Mouse (Mus musculus): ENCODE measurements around the gene Dlgap5. TPM values are rescaled to one million over a fixed set of nuclear protein-coding genes. Genes with fewer than 3 reads are reported as not detected.
A peak's percentile ranks its signal among the peaks of the same experiment; 100 is the strongest.

The Dlgap5 gene
- polyA plus RNA-seq, 1 experiment from 2014 or later: 71.0 TPM

DNA sequence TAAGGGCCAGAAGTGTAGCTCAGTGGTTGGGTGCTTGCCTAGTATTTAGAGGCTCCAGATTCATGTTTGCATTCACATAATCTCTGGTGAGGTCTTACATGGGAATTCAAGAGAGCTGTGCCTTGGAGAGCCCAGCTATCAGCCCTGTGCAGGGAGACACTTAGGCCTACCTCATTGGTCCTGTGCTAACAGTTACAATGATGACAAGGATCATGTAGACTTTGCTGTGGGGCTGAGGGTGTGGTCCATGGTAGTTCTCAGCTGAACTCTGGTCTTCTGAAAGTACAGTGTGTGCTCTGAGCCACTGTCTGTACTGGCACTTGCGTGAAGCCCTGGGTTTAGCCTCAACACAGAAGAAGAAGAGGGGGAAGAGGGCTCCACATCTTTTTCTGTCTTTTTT is 71.5 kb downstream of the Dlgap5 start:
- ATAC-seq (ENCODE audit: insufficient number of reproducible peaks, insufficient read depth, low FRiP score, low TSS enrichment, low read depth): no peak
- Histone ChIP-seq H3K9me3 (no peaks in the 10 kb centered on the region), H3K4me3 (replicated peaks) (no peak overlapping the region), H3K27me3 (no peaks in the 10 kb centered on the region), H3K4me2 (no peak overlapping the region), H3K4me1 (replicated peaks) (no peaks in the 10 kb centered on the region), H3K36me3 (no peaks in the 10 kb centered on the region), H3K27ac (no peak overlapping the region), H3K9ac (replicated peaks) (no peak overlapping the region)
- WGBS: 93% methylated on average over 1 of the region's 1 CpGs

DNA sequence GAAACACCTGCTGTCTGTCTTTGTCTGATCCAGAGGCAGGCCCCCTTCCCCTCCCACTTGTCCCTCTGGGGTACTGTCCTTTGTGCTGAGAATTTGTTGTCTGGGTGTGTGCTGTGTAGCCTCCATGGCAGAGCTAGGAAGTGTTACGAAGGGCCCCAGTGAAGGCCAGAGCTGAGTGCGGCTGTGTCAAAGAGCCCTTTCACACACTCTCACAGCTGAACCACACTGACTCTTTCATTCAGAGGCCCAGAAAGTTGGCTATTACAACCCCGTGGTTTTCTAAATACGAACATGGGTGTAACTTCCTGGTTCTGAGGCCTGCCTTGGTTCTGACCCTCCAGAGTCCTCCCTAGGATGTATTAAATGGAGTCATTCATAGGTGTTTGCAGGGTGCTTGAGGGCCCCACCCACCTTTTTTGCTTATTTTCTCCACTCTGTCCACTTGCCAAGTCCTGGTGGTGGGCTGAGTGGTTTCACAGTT is 76.4 kb downstream of the Dlgap5 start:
- H3K9ac ChIP-seq (replicated peaks): no peak overlapping the region
- H3K27ac ChIP-seq: peak overlapping the region; percentile 47
- no peaks in the 10 kb centered on the region for H3K36me3 ChIP-seq
- no peak for ATAC-seq (ENCODE audit: insufficient number of reproducible peaks, insufficient read depth, low FRiP score, low TSS enrichment, low read depth)
- WGBS: 76% methylated on average over 4 of the region's 4 CpGs
- H3K27me3 ChIP-seq: no peaks in the 10 kb centered on the region
- H3K9me3 ChIP-seq: no peaks in the 10 kb centered on the region
- H3K4me2 ChIP-seq: no peak overlapping the region
- H3K4me1 ChIP-seq (replicated peaks): no peaks in the 10 kb centered on the region
- no peak overlapping the region for H3K4me3 ChIP-seq (replicated peaks)

DNA sequence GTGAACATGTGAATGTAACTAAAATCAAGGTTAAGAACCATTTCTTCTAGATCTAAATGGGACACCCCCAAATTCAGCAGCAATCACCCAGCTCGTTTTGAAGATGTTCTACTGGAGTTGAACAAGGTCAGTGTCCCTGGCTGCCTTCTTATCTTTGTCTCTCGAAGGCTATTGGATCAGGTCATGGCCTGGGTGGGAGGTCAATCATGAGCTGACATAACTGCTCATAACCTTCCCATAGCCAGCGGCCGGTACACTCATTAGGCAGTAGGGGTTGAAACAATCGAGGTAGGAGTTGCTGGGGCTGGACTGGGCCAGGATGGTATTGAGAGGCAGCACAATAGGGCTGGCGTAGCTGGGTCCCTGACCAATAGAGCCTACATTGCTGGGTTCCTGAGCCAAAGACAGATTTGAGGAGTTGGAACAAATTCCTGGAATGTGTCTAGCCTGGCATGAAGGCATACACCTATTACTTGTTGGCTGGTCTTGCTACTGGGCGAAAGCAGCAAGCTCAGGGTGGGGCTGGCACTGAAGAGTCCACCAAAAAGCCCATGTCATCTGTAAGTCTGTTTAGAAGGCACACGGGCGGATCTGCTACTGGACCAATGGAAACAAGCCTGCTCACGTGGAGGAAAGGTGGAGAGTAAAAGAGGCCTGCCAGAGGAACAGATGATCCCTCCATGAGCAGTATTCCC is 77.8 kb downstream of the Dlgap5 start:
- no peaks in the 10 kb centered on the region for H3K27me3 ChIP-seq
- no peak overlapping the region for H3K4me3 ChIP-seq (replicated peaks)
- no peaks in the 10 kb centered on the region for H3K9me3 ChIP-seq
- no peak overlapping the region for H3K9ac ChIP-seq (replicated peaks)
- WGBS: 83% methylated on average over 10 of the region's 10 CpGs
- no peaks in the 10 kb centered on the region for H3K4me1 ChIP-seq (replicated peaks)
- no peak overlapping the region for H3K27ac ChIP-seq
- no peak for ATAC-seq (ENCODE audit: insufficient number of reproducible peaks, insufficient read depth, low FRiP score, low TSS enrichment, low read depth)
- no peak overlapping the region for H3K4me2 ChIP-seq
- no peaks in the 10 kb centered on the region for H3K36me3 ChIP-seq

Other genes with a start within 250 kb of the Dlgap5 start
- 0.96 and 1.3 TPM in 2 replicates for gene Gch1, start 229.0 kb downstream of the Dlgap5 start, polyA plus RNA-seq (2016; fragmentation: Nextera tagmentation; extraction: Ambion mirVana)
- 56.6 and 59.0 TPM in 2 replicates for gene Wdhd1, start 141.6 kb downstream of the Dlgap5 start, polyA plus RNA-seq (2016; fragmentation: Nextera tagmentation; extraction: Ambion mirVana)
- gene Socs4, start 141.5 kb downstream of the Dlgap5 start, polyA plus RNA-seq (2016; fragmentation: Nextera tagmentation; extraction: Ambion mirVana): 3.2 and 4.0 TPM in 2 replicates
- gene Mapk1ip1l, start 120.1 kb downstream of the Dlgap5 start, polyA plus RNA-seq (2016; fragmentation: Nextera tagmentation; extraction: Ambion mirVana): 83.5 and 94.7 TPM in 2 replicates
- 0.87 and 4.3 TPM in 2 replicates for gene Lgals3, start 50.7 kb downstream of the Dlgap5 start, polyA plus RNA-seq (2016; fragmentation: Nextera tagmentation; extraction: Ambion mirVana)
- 27.2 and 28.1 TPM in 2 replicates for gene Fbxo34, start 32.0 kb upstream of the Dlgap5 start, polyA plus RNA-seq (2016; fragmentation: Nextera tagmentation; extraction: Ambion mirVana)
- gene Atg14, start 152.2 kb upstream of the Dlgap5 start, polyA plus RNA-seq (2016; fragmentation: Nextera tagmentation; extraction: Ambion mirVana): 19.4 and 20.2 TPM in 2 replicates
- 63.0 and 64.2 TPM in 2 replicates for gene Ktn1, start 230.0 kb upstream of the Dlgap5 start, polyA plus RNA-seq (2016; fragmentation: Nextera tagmentation; extraction: Ambion mirVana)

Data from limb, embryonic 12.5 days (tissue).